Mouse (Mus musculus) heart, postnatal 4 days (tissue): ENCODE data around the gene Calm4. TPM values are rescaled to one million over a fixed set of nuclear protein-coding genes. Genes with fewer than 3 reads are reported as not detected.
"Not testable (repeated sequence)": the region's sequence is repeated elsewhere in the genome, so short reads cannot be mapped to it uniquely, and the experiment has no call there.

Experiments used
- DNase-seq: peaks from one replicate; pipeline ENCODE4 v3.0.0; 2021
- total RNA-seq, 2 experiments: library from RNA; stranded (reverse); gene quantifications; 2 replicates each; pipeline ENCODE4 v1.2.3; 2021

Gene Calm4
- total RNA-seq, result not detected

DNA sequence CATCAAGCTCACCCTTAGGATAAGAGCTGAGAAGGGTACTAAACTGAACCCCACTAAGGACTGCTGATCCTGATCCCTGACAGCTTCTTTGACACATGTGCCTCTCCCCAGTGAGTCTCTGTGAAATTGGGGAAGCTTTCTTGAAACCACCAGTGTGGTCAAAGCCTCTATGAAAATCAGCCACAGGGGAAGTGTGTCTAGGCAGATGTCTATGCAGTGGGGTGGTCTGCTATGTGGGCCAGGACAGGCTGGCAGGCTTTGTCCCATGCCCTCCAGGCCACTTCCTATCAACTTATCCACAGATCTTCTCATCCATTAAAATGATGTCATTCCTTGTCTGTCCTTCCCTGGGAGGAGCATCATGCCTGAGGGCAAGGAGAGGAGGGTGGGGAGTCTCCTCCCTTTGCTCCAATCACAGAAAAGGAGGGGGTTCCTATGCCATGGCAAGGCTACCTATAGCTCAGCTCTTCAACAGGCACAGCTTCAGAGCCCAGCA, at the start of gene Calm4:
Calm4 (plus strand) TSS at position 446 of the 496 bp plus-strand sequence.
- not testable (repeated sequence) for DNase-seq

DNA sequence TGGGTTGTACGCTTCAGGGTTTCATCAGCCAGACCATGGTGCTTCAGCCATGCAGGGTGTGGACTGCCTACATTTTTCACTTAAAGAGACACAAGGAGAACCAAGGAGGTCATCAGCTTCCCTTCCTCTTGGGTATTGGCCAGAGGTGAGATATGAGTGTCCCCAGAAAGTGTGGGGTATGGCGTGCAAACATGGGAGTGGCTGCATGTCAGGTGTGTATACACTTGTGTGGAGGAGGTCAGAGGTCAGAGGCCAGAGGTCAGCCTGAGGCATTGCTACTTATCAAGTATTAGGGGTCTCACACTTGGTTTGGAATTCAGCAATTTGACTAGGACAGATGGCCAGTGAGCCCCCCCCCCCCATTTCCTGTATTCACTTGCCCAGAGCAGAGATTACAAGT, 49.0 kb upstream of the Calm4 start:
- DNase-seq, result no peak

DNA sequence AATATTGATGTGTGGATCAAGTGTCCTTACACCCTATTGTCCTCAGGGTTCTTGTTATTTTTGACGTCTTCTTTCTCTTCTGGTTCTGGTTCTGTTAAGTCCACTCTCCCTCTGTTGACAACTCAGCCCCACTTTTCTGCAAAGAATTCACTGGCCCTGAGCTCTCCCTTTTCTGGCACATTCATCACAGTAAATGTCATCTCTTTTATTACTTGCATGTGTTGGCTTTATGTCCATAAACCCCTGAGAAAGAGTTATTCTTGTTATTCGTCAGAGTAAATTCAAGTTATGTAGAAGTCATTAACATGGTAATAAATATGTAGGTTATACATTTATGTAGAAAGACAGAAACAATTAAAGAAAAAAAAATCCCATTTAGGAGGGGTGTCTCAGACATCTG, 48.0 kb upstream of the Calm4 start:
- no peak for DNase-seq

- DNase-seq, result no peak
Measured at GRCm38 (mm10) chr13:3796649-3797048, 40.9 kb upstream of the Calm4 start.

DNA sequence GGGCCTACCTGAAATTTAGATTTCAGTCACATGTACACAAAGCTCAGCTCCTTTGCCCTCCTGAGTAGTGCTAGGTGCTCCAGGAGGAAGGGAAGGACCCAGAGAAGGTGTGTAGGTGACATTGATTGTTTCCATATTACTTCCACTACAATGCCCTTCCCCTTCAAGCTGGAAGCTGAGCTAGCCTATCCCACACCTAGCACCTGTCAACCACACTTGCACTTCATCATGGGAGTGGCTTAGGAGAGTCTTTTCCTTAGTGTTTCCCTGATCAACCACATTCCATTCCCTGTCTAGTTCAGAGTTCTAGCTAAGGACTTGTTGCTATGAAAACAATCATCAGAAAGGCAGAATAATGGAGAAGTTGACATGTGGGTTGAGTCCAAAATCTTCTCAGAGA, 38.8 kb upstream of the Calm4 start:
- no peak for DNase-seq

GRCm38 (mm10) chr13:3799386-3799785, 38.2 kb upstream of the Calm4 start:
- no peak for DNase-seq

DNA sequence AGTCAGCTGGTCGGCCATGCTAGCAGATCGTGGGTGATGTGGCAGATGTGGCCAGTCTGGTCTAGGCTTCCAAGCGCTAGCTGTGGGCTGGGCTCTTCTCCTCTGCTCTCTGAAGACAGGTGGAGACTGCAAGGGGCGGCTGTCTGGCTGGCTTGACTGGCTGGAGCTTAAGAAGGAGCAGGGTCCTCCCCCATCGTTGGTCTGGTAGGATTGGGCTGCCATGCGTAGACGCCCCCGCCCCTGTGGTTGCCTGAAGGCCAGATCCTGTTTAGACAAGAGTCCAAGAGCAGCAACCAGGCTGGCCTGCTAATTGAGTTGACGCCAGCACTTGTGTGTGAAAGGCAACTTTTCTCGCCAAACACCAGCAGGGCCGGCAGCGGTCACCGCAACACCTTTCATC, 33.4 kb upstream of the Calm4 start, which contains the start of gene Calml3:
Calml3 (minus strand) TSS at position 131 of the 400 bp plus-strand sequence.
- DNase-seq, result no peak

DNA sequence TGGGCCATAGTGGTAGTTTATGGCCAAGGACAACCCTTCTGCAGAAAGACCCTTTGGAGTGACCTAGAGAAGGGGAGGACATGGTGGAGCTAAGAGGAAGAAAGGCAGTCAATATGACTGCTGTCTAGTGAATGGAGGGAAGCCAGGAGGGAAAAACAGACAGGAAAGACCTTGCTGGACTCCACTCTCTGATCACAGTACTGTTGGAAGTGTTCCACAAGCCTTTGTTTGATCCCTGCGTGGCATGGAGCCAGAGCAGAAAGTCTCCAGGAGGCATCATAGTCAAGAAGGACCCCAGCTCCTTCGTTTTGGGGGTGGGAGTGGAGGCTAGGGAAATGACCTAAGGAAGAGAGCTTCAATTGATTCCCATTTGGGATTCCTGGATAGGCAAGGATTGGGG, 32.4 kb upstream of the Calm4 start:
- DNase-seq, result peak; percentile 29

GRCm38 (mm10) chr13:3805638-3806037, 31.9 kb upstream of the Calm4 start:
- no peak for DNase-seq

DNA sequence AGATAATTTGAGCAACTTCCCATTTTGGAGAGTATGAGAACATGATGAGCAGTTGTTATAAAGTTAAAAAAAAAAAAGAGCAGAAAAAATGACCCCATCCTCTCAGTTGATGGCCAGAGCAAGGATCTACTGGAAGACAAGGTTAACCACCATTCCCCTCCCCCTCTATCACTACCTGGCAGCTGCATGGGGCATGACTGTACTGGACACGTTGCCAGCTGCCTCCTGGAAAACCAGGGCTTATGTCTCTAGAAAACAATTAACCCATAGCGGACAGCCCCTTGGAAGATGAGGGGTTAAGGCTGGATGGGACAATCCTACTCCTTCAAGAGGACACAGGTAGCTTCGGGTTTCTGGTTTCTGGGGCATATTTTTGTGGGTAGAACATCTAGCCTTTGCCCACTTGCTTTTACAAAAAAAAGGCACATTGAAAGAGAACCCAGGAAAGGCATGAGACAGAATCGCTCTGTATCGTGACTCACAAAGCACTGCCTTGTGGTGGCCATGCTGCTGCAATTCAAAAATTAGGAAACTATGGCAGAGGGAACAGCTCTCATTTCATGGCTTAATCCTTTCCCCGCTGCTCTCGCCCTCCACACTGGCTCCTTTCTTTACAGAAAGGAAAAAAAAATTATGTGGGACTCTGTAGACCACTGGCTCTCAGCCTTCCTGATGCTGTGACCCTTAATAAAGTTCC, 30.3 kb upstream of the Calm4 start:
- no peak for DNase-seq

GRCm38 (mm10) chr13:3818012-3818739, 19.4 kb upstream of the Calm4 start:
- DNase-seq, result no peak

GRCm38 (mm10) chr13:3818740-3819076, 18.8 kb upstream of the Calm4 start:
- no peak for DNase-seq

GRCm38 (mm10) chr13:3822105-3822504, 15.5 kb upstream of the Calm4 start:
- DNase-seq, result no peak

- no peak for DNase-seq
Measured at GRCm38 (mm10) chr13:3825726-3826125, 11.8 kb upstream of the Calm4 start.

- no peak for DNase-seq
Measured at GRCm38 (mm10) chr13:3831546-3831945, 6.0 kb upstream of the Calm4 start.

DNA sequence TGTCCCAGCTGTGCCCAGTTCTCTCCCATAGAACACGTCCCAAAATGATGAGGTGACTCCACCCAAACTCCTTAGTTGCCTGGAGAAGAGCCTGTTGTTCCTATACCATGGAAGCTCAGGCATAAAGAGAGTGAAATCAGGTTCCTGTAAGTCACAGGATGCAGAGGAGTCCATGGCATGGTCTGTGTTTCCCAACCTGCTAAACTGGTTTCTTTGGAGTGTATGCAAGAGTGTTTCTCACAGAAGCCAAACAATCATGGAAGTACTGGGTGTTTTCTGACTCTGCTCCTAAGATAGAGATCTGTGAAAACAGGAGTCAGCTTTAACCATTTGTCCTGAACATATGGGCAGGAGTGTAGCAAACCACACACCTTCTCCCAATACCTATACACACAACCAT, 5.6 kb upstream of the Calm4 start:
- DNase-seq, result no peak

- DNase-seq, result no peak
Measured at GRCm38 (mm10) chr13:3832450-3832849, 5.1 kb upstream of the Calm4 start.

DNA sequence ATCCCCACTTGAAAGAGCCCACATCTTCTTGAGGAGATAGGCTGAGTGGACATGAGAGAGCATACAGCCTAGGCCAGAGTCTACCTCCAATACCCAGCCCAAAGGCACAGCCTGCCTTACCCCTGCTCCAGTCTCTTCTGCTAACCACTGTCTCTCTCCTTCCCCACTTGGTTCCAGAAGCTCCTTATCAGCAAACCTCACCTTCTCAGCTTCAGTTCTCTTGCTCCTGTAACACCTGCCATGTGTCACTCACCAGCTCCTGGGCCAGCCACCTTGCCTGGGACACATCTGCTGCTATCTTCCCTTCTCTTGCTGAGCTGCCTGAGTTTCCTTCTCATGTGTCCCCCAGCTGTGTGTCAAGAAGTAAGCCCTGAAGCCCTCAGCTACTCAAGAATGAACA, 3.9 kb upstream of the Calm4 start:
- DNase-seq, result not testable (repeated sequence)

DNA sequence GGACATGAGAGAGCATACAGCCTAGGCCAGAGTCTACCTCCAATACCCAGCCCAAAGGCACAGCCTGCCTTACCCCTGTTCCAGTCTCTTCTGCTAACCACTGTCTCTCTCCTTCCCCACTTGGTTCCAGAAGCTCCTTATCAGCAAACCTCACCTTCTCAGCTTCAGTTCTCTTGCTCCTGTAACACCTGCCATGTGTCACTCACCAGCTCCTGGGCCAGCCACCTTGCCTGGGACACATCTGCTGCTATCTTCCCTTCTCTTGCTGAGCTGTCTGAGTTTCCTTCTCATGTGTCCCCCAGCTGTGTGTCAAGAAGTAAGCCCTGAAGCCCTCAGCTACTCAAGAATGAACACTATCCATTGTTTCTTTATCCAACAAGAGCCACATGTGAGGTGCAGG, 3.1 kb downstream of the Calm4 start:
- not testable (repeated sequence) for DNase-seq

DNA sequence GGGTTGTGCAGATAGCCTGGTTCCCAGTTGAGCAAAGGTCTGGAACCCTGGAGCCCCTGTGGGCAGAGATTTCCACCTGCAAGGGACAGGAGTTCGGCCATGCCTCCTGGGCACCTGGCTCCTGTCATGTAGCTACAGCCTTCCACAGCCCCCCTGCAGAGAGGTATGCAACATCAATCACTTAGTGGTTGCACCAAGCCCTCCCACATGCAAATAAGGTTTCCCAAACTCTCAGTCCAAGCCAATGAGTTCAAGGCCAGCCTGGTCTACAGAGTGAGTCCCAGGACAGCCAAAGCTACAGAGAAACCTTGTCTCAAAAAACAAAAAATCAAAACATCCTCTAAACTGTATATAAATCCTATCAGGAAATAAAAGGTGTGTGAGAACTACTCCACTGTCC, 12.8 kb downstream of the Calm4 start:
- DNase-seq, result no peak

- not testable (repeated sequence) for DNase-seq
Measured at GRCm38 (mm10) chr13:3853648-3854333, 16.2 kb downstream of the Calm4 start, which contains the start of gene Calm5. Calm5 (plus strand) TSS chr13:3854173.

- no peak for DNase-seq
Measured at GRCm38 (mm10) chr13:3854856-3855255, 17.3 kb downstream of the Calm4 start.

GRCm38 (mm10) chr13:3856252-3856651, 18.7 kb downstream of the Calm4 start:
- no peak for DNase-seq
